Mouse (Mus musculus): Measurements from ENCODE around the gene Trim24.
A peak's percentile ranks its signal among the peaks of the same experiment; 100 is the strongest.

Trim24 gene

DNA sequence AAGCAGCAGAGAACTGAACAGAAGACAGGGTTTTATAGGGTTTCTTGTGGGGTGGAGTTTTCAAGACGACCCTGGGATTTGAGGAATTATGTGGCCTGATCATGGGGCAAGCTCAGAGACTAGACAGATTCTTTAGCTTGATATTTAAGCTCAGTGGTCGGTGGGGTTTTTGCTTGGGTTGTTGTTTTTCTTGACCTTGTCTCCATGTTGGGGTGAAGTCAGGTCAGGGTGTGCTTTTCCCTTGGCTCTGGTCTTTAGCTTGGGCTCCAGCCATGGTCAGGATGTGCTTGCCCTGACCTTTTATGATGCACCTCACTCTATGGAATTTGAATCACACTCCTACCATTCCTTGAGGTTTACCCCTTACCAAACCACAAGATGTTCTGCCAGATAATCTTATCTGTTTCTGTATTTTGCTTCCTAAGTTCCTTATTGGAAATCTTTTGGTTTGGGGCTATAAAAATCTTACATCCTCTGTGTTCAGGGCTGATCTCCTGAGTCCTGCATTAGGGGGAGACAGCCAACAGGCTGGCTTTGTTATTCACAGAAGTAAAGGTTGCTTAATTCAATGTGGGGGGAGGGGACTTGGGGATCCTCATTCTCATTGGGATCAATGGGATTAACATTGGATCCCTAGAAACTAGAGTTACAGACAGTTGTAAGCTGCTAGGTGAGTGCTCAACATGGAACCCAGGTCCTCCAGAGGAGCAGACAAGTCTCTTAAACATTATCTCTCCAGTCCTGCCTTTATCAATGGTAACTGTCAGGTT is 6.5 kb upstream of the Trim24 start:
- no peak for DNase-seq (ENCODE audit: low read depth, low spot score)

DNA sequence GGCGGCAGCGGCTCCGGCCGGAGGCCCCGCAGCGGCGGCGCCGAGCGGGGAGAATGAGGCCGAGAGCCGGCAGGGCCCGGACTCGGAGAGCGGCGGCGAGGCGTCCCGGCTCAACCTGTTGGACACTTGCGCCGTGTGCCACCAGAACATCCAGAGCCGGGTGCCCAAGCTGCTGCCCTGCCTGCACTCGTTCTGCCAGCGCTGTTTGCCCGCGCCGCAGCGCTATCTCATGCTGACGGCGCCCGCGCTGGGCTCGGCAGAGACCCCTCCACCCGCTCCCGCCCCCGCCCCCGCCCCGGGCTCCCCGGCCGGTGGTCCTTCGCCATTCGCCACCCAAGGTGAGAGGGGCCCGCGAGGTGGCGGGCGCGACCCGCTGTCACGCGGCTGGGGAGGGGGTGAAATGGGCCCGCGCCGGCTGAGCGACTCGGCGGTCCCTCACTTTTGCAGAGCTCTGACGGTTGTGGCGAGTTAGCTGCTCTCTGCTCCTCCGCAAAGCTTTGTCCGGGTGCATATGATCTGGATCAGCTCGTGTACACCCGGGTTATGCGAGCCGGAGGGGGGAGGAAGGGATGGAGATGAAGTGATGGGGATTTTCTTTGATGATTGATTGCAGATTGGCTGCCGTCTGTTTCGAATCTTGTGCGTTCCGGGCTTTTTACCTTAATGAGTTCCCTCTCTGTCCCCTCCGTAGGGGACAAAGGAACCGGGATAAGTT is 683 bp downstream of the Trim24 start:
- DNase-seq (ENCODE audit: low read depth, low spot score) = peak; percentile 46

DNA sequence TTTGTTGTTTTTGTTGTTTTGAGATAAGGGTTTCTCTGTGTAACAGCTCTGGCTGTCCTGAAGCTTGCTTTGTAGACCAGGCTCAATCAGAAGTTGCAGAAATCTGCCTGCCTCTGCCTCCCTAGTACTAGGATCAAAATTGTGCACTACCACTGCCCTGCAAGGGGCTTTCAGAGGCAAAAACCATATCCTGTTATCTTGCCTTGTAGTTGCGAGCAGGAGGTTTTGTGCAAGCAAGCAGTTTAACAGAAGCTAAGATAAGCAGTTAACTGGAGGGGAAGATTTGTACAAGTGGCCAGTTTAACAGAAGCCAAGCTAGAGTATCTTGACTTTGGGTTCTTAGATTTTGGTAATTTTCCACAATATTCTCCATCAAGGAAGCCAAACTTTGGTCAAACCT is 2.2 kb downstream of the Trim24 start:
- no peak for DNase-seq (ENCODE audit: low read depth, low spot score)

DNA sequence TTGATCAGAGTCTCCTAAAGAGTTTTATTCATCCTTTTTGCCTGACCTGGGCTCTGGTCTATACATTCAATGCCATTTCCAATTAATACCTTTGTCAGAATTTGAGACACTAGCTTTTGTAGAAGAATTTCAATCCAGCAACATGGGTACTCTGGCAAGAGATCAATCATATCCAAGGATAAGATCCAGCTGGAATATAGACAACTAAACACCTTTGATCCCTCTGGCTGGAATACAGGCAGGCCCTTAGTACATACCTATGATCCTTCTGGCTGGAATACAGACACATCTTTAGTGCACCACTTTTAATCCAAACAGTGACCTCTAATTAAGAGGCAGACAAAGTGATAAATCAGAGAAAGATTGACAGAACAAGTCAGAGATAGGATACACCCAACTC is 3.1 kb downstream of the Trim24 start:
- no peak for DNase-seq (ENCODE audit: low read depth, low spot score)

DNA sequence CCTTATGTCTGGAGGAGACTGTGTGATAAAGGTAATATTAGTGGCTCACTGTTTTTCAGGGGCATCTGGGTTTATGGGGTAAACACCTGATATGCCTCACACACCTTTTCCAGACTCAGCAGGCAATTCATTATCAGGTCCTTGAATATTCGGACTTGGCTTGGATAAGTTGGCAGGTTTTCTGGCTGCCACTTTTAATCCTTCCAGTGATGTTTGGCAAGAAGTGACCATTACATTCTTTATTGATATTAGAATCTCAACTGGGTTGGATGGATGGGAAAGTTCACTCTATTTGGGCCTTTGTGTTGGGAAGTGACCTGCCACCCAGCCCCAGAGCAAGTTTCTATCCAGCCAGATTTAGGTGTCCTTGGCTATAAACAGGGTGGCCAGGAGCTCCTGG is 7.6 kb downstream of the Trim24 start:
- no peak for DNase-seq (ENCODE audit: low read depth, low spot score)

DNA sequence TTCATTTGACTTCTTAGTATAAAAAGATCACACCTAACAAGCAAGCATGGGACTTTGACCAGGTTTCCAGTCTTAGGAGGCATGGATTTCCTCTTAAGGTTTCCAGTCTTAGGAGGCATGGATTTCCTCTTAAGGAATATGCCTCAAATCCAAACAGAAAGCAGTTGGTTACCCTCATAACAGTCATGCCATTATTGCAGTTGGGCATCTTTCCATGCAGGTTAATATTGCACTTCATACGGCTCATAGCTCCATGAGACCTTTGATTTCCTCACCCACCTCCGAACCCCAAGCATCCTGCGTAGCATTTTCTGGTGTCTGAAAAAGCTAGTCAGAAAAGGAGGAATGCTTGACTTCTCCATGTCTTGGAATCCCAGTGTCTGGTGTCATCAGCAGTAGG is 10.0 kb downstream of the Trim24 start:
- DNase-seq (ENCODE audit: low read depth, low spot score) = no peak

DNA sequence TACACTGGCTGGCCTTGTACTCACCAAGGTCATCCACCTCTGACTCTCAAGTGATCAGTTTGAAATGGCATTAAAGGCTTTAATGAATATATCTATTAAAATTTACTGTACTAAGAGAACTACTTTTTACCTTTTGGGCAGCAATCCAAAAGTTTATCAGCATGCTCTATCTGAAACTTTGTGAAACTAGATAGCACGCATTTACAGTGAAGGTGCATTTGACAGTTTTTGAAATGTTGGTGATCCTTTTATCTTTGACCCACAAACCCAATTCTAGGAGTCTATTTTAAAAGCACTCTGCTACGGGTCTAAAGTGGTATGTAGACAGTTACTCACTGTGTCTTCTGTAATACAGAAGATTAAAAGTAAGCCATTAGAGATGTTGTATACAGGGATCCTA is 23.0 kb downstream of the Trim24 start:
- DNase-seq (ENCODE audit: low read depth, low spot score) = no peak

DNA sequence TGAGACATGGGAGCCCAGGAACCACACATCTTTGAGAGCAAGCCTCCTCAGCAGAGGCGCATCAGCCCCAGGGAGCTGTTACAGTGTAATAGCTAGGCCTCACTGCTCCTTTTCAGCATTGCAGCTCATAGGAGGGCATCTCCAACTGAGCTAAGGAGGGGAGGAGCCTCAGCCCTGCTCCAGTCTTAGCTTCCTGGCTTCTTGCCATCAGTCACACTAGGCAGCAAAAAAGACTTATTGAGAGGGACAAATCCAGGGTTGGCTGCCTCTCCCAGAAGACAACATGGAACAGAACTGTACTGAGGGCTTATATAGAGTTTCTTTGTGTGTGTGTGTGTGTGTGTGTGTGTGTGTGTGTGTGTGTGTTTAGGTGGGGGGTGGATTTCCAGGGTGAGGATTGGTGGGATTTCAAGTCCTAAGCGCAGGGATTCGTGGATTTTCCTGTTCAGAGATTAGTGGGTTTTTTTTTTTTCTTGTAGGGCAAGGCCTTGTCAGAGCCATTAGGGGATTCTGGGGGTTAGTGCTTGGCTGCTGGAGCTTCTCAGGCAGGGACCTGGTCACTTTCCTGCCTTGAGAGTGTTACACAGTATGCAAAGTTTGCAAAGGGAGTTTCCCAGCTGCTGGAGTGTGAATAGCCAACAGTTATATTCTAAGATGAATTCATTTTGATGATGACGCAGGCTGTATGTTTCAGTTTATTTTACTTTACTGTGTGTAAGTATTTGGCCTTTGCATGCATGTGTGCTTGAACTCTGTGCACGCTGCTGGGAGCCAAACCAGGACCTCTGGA is 25.2 kb downstream of the Trim24 start:
- DNase-seq (ENCODE audit: low read depth, low spot score) = peak; percentile 9

DNA sequence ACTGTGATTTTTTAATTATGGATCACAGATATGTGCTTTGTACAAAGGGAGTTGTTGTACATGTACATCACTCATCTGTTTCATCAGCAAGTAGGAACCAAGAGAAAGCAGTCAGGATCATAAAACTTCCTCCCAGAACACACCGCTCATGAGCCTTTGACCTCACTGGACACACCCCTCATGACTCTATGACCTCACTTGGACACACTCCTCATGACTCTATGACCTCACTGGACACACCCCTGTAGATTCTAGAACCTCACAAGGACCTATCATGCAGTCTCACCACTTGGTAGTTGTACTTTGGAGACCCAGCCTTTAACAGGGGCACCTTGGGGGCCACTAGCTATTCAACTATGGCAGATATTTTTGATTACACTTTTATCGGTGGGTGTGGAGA is 29.6 kb downstream of the Trim24 start:
- no peak for DNase-seq (ENCODE audit: low read depth, low spot score)

DNA sequence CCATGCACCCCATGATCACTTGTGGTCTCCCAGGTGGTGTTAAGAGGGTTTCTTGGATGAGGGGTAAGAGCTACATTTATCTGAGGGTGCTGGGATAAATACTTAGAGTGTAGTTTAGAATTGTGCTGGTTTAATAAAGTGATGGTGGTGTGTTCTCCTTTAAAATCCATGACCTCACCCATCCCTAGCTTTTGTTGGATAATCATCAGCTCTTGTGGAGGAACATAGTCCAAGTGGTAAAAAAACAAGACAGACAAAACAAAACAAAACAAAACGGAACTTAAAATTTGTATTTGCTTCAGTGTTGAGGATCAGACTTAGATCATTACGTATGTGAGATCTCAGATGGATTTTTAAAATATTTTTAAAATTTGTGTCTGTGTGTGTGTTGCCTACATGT is 31.2 kb downstream of the Trim24 start:
- no peak for DNase-seq (ENCODE audit: low read depth, low spot score)

DNA sequence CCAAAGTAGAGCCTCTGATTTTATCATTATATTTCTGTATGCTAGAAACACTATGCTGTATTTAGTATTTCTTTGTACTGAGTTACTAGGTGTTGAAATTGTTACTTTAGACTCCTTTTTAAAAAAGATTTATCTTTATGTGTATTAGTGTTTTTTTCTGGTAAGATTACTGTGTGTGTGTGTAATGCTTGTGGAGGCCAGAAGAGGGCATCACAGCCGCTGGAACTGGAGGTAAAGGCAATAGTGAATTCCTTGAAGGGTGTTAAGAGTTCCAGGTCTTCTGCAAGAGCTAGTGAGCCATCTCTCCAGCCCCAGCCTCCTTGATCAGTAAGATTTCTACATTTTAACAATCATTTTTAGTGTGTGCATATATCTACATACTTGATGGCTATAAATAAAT is 33.2 kb downstream of the Trim24 start:
- no peak for DNase-seq (ENCODE audit: low read depth, low spot score)

DNA sequence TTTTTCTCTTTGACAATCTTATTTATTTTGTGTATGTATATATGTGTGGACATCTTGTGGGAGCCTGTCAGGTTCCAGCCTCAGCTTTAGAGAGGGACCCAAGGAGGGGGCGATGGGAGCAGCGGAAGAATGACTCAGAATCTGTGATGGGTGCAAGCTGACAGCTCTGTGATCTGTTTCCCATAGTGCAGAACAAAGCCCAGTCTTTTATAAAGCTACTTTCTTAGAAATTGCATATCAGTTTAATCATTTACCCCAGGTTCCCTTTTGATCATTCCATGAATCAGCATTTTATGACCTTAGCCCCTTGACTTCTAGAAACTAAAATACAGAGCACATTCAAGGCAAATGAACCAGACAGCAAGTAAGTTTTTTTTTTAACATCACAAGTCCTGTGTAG is 42.9 kb downstream of the Trim24 start:
- no peak for DNase-seq (ENCODE audit: low read depth, low spot score)

DNA sequence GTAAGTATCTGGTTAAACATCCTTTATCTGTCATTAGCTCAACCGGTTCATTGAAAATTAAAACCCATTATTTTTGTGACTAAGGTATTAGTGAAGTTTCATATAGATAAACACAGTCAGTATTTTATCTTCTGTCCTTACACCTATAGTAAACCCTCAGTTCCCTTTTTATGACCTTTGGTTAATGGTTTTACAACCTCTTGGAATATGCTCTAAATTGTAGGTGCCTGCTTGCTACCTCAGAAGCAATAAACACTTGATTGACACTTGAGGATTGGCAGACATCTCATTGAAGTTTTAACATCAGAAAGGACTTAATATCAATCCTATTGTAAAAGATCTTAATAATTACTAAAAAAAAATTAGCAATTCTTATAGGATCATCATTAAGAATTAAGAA is 54.5 kb downstream of the Trim24 start:
- DNase-seq (ENCODE audit: low read depth, low spot score) = no peak

DNA sequence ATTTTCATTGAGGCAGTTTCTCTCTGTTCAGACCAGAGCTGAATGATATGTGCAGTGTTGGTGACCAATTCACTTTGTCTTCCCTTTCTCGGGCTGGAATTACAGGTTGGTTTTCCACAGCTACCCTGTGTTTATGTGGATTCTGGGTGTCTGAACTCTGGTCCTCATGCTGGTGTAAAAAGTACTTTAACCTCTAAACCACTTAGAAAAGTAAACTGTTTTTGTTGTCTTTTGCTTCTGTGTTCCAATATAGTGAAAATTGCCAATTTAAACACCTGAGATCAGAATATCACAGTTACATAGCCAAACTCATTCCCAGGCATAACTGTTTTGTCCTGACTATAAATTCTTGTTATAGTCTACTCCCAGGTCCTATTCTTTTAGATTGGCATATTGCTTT is 56.1 kb downstream of the Trim24 start:
- no peak for DNase-seq (ENCODE audit: low read depth, low spot score)

DNA sequence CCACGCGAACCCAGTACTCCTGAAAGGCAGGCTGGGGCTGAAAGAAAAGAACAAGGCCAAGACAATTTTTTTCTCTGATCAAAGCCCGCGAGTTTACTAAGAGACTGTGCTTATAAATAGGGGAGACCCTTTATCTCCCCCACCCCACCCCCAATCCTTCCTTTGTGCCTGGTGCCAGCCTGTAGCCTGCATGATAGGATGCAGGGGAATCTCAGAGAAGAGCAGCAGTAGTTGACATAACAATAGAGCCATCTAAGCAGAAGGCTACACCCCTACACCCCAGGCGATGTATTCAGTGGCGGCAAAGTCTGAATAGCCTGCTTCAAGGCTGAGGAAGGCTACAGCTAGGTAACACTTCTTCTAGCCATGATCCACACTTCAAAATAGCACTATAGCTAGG is 65.9 kb downstream of the Trim24 start:
- DNase-seq (ENCODE audit: low read depth, low spot score) = no peak

DNA sequence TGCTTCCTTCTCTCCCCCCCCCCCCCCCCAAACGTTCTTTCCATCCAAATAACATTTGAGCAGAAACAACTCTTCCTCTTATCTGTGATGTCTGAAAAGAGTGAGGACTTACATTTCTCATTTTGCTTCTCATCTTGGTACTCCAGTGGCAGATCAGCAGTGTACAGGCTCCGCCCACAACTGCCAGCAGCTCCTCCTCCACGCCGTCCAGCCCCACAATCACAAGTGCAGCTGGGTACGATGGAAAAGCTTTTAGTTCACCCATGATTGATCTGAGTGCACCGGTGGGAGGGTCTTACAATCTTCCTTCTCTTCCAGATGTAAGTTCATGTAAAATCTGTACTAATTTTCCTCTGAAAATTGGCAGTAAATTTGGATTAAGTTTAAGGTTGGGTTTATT is 80.7 kb downstream of the Trim24 start:
- DNase-seq (ENCODE audit: low read depth, low spot score) = no peak

DNA sequence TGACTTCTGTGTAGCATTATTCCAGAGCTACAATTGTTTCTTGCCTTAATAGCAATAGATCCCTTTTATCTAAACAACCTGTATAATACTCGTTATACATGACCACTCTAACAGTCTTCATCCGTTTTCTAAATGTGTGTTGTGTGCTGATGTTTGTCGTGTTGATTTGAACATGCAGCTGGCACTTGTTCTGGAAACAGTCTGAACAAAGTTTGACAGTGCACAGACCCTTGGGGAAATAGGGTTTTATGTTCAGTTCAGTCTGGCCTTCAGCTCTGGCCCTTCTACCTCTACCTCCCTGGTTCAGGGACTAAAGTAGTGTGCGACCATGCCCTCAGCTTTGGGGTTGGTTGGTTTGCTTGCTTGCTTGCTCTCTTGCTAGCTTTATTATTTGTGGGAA is 96.8 kb downstream of the Trim24 start:
- DNase-seq (ENCODE audit: low read depth, low spot score) = no peak

DNA sequence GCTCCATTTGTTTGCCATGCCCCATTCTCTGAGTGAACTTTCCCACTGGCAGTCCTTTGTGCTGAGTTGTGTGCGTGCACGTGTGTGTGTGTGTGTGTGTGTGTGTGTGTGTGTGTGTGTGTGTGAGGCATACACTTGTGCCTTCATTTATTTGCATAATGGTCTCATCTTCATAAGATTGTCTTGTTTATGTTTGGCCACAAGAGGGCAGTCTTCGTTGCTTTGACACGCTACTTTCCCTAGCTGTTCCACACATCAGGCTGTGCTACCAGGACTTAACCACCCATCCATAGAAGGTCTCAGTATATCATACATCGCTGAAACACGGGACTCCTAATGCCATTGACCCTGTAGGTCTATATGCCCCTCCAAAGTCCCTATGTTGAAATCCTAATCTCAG is 136.8 kb downstream of the Trim24 start:
- DNase-seq (ENCODE audit: low read depth, low spot score) = peak; percentile 59

DNA sequence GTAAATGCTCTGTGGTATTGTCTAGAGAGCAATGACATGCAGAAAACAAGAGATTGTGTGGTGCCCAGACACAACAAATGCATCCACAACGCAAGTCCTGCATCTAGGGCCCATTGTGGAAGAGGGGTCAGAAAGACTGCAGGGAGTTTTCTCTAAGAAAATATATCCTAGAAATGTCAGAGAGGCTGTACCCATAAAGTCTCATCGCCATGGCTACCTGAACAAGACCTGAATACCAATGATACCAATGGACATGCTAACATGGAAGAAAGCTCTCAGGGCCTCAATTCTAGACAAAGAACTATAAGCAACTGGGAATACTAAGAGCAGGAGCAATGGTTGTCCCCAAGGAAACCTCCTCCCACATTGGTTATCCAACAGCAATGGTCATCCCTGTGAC is 142.2 kb downstream of the Trim24 start:
- DNase-seq (ENCODE audit: low read depth, low spot score) = no peak

Measured in embryo, embryonic 11.5 days (tissue).